Mouse (Mus musculus) frontal cortex, postnatal 25 days (tissue): ENCODE measurements around the gene Sult2b1.

Source experiments
- DNase-seq, 2 experiments: peaks; one replicate each; pipeline ENCODE4 v3.0.0; 2022; ENCODE audit warnings: low spot score in 2 of 2

Sult2b1 gene

DNA sequence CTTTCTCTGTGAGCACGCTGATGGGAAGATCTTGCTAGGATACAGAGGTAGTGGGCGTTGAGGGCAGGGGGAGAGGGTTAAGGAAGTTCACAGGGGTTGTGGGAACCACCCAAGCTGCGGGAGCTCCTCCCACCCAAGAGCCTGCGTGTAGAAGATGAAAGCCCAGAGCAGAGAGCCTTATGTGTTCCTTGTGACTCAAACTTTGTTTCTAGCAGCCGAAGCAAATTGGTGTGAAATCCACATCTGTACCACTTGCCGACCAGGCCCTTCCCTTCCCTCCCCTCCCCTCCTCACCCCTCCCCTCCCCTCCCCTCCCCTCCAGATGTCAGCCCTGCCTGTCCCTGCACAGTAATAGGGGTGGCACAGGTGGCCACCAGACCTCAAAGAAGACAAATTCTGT, 89.4 kb downstream of the Sult2b1 start:
- DNase-seq = no peak

DNA sequence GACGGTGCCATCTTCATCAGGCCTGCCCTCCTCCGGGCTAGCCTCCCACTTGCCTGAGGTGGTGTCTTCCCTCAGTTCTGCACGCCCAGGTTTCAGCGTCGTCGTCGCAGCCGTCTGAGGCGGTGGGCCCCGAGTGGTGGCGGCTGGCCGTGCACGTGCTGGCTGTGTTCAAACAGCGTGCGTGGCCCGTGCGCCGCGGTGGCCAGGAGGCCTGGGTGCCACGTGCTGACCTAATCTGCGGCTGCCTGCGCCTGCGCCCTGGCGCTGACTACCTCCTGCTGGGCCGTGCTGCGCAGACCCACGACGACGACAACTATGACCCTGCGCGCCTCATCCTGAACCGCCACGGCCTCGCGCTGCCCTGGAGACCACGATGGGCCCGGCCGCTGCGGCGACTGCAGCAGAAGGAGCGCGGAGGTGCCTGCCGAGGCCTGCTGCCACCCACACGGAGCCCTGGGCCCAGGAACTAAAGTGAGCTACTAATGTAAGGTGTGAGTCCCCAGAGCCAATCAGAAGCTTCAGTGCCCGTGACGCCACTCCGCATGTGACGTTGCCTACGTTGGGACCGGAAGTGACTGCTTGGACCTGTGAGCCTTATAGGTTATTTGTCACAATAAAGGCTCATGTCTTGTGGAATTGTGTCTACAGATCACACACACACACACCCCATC, 90.4 kb downstream of the Sult2b1 start, which contains the start of gene Sec1:
Gene Sec1 (minus strand): TSS at position 482 of the 671 bp plus-strand sequence.
- DNase-seq = no peak

DNA sequence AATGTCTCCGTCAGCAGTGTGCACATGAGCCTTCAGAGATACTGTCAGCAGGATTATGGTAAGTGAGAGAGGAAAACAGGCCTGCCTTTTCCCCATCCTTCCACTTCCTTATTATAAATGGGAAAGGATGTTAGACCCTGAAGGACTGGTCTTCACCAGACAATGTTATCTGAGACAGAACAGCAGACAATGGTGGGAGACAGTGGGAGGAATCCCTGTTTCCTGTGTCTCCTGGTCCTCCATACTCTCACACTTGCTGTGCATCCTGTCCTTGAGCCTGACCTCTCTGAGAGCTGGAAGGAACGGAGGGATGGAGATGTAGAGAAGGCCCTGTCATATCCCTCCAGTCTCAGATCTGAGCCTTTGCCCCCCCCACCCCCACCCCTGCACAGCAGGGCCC, 92.1 kb downstream of the Sult2b1 start:
- DNase-seq = no peak

DNA sequence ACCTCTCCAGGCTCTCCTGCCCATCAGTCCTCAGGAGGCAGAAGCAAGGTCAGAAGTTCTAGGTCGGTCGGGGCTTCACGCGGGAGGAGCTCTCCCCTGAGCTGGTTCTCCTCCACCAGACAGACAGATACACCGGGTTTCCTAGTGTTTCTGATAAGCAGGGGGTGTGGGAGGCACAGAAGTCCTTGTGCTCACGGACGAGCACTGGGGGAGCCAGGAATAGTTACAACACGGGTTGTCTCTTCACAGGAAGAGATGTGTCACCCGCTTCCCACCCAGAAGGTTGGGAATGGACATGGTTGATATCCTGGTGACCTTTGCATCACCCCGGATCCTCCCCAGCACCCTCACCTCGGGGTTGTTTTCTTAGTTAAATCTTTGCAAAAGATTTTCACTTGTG, 94.7 kb downstream of the Sult2b1 start:
- no peak for DNase-seq

GRCm38 (mm10) chr7:45689099-45689498, 95.4 kb downstream of the Sult2b1 start:
- DNase-seq = no peak

DNA sequence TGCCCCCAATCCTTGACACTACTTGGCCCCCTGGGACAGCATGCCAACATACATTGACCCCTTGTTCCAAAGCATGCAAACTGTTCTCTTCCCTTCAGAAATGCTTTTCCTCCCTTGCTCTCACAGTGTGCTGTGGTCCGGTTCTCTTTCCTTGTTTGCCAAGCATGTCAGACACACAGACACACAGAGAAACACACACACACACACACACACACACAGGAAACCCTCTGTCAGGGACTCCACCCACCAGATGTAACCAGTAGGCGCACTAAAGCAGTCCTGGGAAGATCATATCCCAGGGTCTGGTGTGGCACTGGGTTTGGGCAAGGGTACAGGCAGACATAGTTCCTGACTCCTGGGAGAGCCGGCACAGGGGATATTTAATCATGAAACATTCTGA, 97.6 kb downstream of the Sult2b1 start:
- no peak for DNase-seq

DNA sequence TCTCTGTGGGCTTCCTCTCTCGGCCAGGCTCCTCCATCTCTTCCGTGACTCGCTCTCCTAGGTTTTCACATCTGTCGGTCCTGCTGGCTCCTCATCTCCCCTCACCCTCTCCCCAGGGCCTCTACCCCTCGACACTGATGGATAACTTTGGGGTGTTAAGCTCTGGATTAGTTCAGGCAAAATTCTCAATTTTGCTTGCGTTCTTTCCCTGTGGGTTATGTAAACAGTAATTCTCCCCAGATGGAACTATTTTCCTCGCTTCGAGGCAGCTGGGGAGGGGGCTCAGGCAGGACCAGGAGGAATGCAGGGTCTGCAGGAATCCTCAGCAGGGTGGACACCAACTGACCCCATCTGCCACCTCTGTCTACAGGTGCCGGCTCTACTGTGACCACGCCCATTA, 98.7 kb downstream of the Sult2b1 start:
- no peak for DNase-seq

- DNase-seq = no peak
These were observed 100.9 kb downstream of the Sult2b1 start, which contains the start of gene Ntn5 for GRCm38 (mm10) chr7:45683396-45684050. Gene Ntn5 (plus strand): TSS chr7:45684022.

DNA sequence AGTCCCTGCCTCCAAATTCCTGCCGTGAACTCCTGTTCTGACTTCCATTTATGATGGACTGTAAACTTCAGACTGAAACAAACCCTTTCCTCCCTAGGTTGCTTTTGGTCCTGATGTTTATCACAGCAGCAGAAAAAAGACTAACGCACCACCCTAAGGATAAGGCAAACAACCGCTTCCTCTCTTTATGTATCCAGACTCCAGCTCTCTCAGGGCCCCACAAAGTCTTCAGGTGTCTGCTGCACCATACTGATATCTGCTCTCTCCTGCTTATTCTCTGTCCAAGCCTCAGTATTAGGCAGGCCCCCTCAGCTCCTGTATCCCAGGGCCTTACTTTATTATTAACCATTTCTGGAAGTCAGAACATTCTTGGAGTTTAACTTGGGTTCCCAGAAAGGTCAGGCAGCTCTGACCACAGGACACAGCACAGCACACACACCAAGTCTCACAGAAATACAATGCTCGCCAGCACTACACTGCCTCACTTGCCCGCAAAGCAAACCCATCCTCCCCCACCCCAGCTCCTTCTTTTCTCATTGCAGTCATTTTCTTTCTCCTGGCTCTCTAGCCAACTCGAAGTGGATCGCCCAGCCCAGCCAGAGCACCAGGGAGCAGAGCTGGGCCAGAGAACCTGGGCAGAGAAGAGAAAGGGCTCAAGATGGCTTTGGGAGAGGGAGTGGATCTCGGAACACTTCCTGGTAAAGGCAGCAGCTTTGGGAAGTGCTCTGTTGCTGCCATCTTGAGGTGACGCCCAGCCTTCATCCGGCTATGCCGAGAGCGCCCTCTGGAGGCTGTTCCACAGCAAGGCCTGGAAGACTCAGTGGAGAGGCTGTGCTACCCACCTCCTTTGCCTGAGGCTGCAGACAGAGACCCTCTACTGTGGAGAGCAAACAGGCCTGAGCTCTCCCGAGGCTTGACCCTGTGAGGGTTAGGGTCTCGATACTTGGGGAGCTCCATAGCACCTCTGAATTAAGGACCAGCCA, 102.0 kb downstream of the Sult2b1 start:
- DNase-seq = peak; percentile 73 to 80

GRCm38 (mm10) chr7:45681046-45681736, 103.3 kb downstream of the Sult2b1 start:
- DNase-seq = no peak
